Mouse (Mus musculus) heart, embryonic 14.5 days (tissue): ENCODE data around the gene Syt2. TPM values are rescaled to one million over a fixed set of nuclear protein-coding genes. Genes with fewer than 3 reads are reported as not detected.

Experiments
- ATAC-seq: fragments of 200-750 bp; cut with Nextera tagmentation; 2 replicates; pipeline ENCODE4 v1.8.0; 2017; ENCODE audit warnings: low read depth, moderate TSS enrichment; ENCODE audit not compliant: insufficient number of reproducible peaks, insufficient read depth, low FRiP score
- H3K27ac ChIP-seq, 2 experiments: fragments of 200-500 bp in 1 of 2; fragments of 300-500 bp in 1 of 2; sonication (generic) in 1 of 2; replicated peaks in 1 of 2; 2 replicates each; pipeline ENCODE4 v1.5.1; 2012 to 2014; ENCODE audit warnings: low read depth in 2 of 2, low read length in 2 of 2, control low read depth in 1 of 2, mild to moderate bottlenecking in 1 of 2, mixed read lengths in 1 of 2; ENCODE audit not compliant: control insufficient read depth in 1 of 2, insufficient read depth in 1 of 2
- H3K27me3 ChIP-seq: fragments of 300-500 bp; sonication (generic); 2 replicates; pipeline ENCODE4 v1.6.1; 2014; ENCODE audit warnings: mild to moderate bottlenecking, low read length, control low read depth; ENCODE audit not compliant: control insufficient read depth, insufficient read depth
- H3K36me3 ChIP-seq: fragments of 300-500 bp; sonication (generic); 2 replicates; pipeline ENCODE4 v1.6.1; 2014; ENCODE audit warnings: mild to moderate bottlenecking, control low read depth, low read length, mixed read lengths; ENCODE audit not compliant: control insufficient read depth, insufficient read depth
- H3K4me1 ChIP-seq, 2 experiments: fragments of 200-500 bp in 1 of 2; fragments of 300-500 bp in 1 of 2; sonication (generic) in 1 of 2; 2 replicates each; pipeline ENCODE4 v1.6.1; 2012 to 2014; ENCODE audit warnings: low read length in 2 of 2, control low read depth in 1 of 2, mixed read lengths in 1 of 2; ENCODE audit not compliant: control insufficient read depth in 2 of 2, insufficient read depth in 2 of 2
- H3K4me2 ChIP-seq: fragments of 300-500 bp; sonication (generic); 2 replicates; pipeline ENCODE4 v1.6.1; 2014; ENCODE audit warnings: mild to moderate bottlenecking, low read length
- H3K4me3 ChIP-seq, 2 experiments: fragments of 200-500 bp in 1 of 2; fragments of 300-500 bp in 1 of 2; sonication (generic) in 1 of 2; 2 replicates each; pipeline ENCODE4 v1.5.1; 2012 to 2014; ENCODE audit warnings: low read length in 2 of 2, mild to moderate bottlenecking in 2 of 2, control low read depth in 1 of 2, low read depth in 1 of 2, moderate library complexity in 1 of 2; ENCODE audit not compliant: control insufficient read depth in 1 of 2, insufficient read depth in 1 of 2
- H3K9ac ChIP-seq: fragments of 300-500 bp; sonication (generic); 2 replicates; pipeline ENCODE4 v1.6.1; 2014; ENCODE audit warnings: mild to moderate bottlenecking, low read length
- H3K9me3 ChIP-seq: fragments of 300-500 bp; sonication (generic); 2 replicates; pipeline ENCODE4 v1.6.1; 2016; ENCODE audit warnings: low read length, control low read depth; ENCODE audit not compliant: control insufficient read depth
- WGBS: fragments of 180-500 bp; shearing (Covaris S2); extraction: QIAGEN DNeasy Blood & Tissue Kit; methylation state at CpG from one replicate; pipeline ENCODE4 v1.1.7; 2014; 5-methylcytosine and 5-hydroxymethylcytosine counted together
- polyA plus RNA-seq: library from polyadenylated mRNA; unstranded; fragments of >200 nt; fragmentation: Nextera tagmentation; extraction: Ambion mirVana; gene quantifications from 2 replicates; pipeline ENCODE4 v1.2.1, GENCODE M21; 2014

The Syt2 gene
- polyA plus RNA-seq, 1 experiment from 2014 or later, result 0.08 TPM

DNA sequence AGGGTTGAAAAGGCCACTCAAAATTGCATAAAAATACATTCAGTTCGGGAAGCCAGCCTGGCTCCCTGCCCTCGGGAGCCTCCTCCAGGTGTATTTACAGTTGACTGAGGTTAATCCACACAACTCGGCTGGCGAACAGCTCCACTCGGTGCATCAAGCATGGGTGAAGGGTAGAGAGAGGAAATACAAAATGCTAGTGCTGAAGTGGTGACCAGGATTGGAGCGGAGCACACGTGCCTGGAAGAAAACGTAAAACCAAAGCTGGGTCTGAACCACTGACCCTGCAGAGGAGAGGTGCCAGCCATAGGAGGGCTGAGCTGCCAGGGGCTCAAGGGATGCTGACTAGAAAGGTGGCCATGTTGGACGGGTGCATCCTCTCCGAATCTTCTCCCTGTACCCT lies 108.3 kb downstream of the Syt2 start:
- ATAC-seq, result no peak
- 75% methylated on average over 10 of the region's 10 CpGs for WGBS
- Histone ChIP-seq H3K9me3 (no peaks in the 10 kb centered on the region), H3K4me1 (peaks cover 25 to 45% of the 10 kb centered on the region in 2 experiments), H3K9ac (no peak overlapping the region), H3K4me3 (no peak overlapping the region), H3K4me2 (no peak overlapping the region), H3K27me3 (no peaks in the 10 kb centered on the region), H3K36me3 (peaks cover 35% of the 10 kb centered on the region), H3K27ac (no peak overlapping the region)

DNA sequence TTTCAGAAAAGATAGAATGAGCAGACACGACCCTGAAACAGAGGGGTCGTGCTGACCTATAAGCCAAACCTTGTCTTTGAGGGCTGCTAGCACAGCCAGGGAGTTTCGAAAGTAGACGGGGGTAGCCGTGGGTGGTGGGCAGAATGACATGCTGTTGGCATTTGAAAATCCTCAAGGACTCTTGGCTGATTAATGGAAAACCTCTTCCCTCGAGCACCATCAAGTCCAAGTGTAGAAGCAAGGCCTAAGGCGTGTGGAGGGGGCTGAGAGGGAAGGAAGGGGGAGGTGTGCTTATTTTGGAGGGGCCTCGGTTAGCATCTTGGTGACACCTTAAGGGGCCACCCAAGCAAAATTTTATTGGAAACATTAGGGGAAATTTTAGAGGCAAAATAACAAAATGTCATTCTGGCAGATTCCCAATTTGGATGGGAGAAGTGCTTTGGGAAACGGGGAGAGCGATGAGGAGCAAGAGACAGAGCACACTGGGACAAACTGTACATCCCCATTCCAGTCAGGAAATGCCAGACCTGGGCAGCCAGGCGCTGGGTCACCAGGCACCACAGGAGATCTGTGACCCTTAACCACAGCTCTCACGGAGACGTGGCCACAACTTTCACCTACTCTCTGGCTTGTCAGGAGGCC lies 109.2 kb downstream of the Syt2 start:
- H3K9ac ChIP-seq, result no peak overlapping the region

DNA sequence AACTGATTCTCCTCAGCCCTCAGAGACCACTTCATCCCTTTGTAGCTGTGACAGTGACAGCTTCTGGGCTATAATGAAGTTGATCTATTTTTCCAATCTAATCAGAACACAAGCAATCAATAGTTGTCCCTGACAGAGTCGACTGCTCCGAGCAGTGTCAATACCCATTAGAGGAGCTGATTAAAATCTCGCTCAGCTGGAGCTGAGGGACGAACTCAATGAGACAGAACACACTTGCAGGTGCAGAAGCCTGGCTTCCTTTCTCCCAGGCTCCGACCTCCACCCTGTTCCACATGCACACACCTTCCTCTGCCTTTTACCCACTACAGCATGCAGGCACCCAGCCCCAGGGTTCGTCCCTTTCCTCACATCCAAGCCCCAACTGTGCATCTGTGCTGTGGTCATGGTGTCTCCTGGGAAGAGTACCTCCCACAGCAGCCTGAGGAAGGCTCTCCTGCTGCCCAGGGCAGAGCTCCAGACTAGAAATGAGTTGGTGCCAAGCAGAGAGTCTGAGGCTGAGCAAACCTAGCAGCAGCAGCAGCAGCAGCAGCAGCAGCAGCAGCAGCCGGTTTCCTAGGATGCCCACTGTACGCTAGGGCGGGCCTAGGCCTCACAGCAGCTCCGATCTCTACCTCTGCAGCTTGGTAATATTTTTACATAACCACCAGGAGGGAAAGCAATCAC lies 109.9 kb downstream of the Syt2 start:
- 0 out of 2 replicates have a peak overlapping the region, but pooled peaks have one; percentile 8 for H3K9ac ChIP-seq
- 73% methylated on average over 10 of the region's 10 CpGs for WGBS
- H3K27me3 ChIP-seq, result no peaks in the 10 kb centered on the region
- no peaks in the 10 kb centered on the region for H3K9me3 ChIP-seq
- no peak overlapping the region for H3K4me3 ChIP-seq
- ATAC-seq, result no peak
- H3K4me1 ChIP-seq, result peaks cover 18 to 38% of the 10 kb centered on the region in 2 experiments
- H3K4me2 ChIP-seq, result no peak overlapping the region
- no peak overlapping the region for H3K27ac ChIP-seq
- peaks cover 50% of the 10 kb centered on the region for H3K36me3 ChIP-seq

More for the DNA sequence above, 109.2 kb downstream of the Syt2 start:
- no peak overlapping the region for H3K27ac ChIP-seq
- H3K4me2 ChIP-seq, result no peak overlapping the region
- ATAC-seq, result no peak
- H3K4me1 ChIP-seq, result peaks cover 18 to 38% of the 10 kb centered on the region in 2 experiments
- peaks cover 43% of the 10 kb centered on the region for H3K36me3 ChIP-seq
- H3K27me3 ChIP-seq, result no peaks in the 10 kb centered on the region
- no peaks in the 10 kb centered on the region for H3K9me3 ChIP-seq
- no peak overlapping the region for H3K4me3 ChIP-seq
- 60% methylated on average over 13 of the region's 13 CpGs for WGBS

DNA sequence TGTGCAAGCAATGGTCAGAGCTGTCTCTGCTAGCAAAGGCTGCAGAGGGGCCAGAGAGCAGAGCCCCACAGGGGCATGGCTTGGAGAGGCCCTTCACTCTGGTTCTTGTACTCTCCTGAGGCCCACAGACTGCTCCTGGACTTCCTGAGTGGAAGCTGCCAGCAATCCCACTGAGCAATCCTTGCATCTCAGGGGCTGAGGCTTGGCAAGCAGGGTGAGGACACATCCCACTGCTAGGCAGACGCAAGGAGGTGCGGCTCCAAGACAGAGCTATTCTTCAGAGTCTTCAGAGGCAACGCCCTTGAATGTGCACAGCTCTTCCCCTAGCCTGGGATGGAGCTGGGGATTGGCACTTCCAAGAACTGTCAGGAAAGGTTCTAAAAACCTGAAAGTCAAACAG lies 110.8 kb downstream of the Syt2 start:
- H3K9ac ChIP-seq, result 0 out of 2 replicates have a peak overlapping the region, but pooled peaks have one; percentile 8
- peaks cover 18 to 37% of the 10 kb centered on the region in 2 experiments for H3K4me1 ChIP-seq
- H3K36me3 ChIP-seq, result peaks cover 55% of the 10 kb centered on the region
- no peak overlapping the region for H3K4me3 ChIP-seq
- WGBS, result 75% methylated on average over 3 of the region's 3 CpGs
- H3K4me2 ChIP-seq, result no peak overlapping the region
- H3K9me3 ChIP-seq, result no peaks in the 10 kb centered on the region
- no peaks in the 10 kb centered on the region for H3K27me3 ChIP-seq
- H3K27ac ChIP-seq, result no peak overlapping the region
- ATAC-seq, result no peak

DNA sequence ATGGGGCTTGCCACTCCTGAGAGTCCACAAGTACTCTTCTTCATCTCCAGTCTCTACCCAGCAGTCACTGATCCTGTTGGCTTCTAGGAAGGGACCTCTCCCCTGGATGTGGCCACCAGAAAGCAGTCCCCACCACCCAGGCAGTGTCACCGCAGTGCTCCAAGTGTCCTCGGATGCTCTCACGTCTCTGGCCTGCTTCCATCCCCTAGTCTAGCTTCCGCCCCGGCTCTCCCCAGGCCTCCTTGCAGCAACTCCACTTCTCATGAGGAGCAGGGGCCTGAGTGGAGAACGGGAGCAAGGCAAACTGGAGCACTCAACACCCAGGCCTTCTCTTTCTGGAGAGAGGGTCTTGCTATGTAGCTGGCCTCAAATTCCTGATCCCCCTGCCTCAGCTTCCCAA lies 112.7 kb downstream of the Syt2 start:
- H3K4me3 ChIP-seq, result no peak overlapping the region
- H3K4me2 ChIP-seq, result no peak overlapping the region
- no peak for ATAC-seq
- H3K9me3 ChIP-seq, result no peaks in the 10 kb centered on the region
- H3K27ac ChIP-seq, result no peak overlapping the region
- WGBS, result 83% methylated on average over 6 of the region's 6 CpGs
- peaks cover 70% of the 10 kb centered on the region for H3K36me3 ChIP-seq
- H3K9ac ChIP-seq, result no peak overlapping the region
- peaks cover 3 to 18% of the 10 kb centered on the region in 2 experiments for H3K4me1 ChIP-seq
- no peaks in the 10 kb centered on the region for H3K27me3 ChIP-seq

DNA sequence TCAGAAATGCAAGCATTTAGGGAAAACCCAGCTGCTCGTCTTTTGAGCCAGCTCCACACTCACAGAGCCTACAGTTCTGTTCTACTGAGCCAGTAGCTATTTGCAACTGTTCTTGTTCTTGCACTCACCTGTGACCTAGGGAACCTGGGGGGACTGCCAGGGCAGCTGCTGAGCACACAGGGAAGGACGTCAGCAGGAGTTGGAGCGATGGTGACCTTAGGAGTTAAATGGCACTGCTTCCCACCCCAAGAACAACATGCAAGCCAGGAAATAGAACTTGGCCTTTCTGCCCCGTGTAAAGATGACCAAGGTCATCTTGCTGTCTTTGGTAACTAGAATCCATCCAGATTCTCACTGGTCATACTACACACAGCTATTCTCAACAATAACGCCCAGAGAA lies 114.2 kb downstream of the Syt2 start:
- peaks cover 0 to 15% of the 10 kb centered on the region in 2 experiments; a peak in 2 of 4 replicates for H3K4me1 ChIP-seq
- H3K4me2 ChIP-seq, result no peak overlapping the region
- ATAC-seq, result no peak
- H3K27ac ChIP-seq, result no peak overlapping the region
- H3K27me3 ChIP-seq, result no peaks in the 10 kb centered on the region
- peaks cover 75% of the 10 kb centered on the region for H3K36me3 ChIP-seq
- no peak overlapping the region for H3K9ac ChIP-seq
- H3K9me3 ChIP-seq, result no peaks in the 10 kb centered on the region
- 76% methylated on average over 5 of the region's 5 CpGs for WGBS
- no peak overlapping the region for H3K4me3 ChIP-seq

DNA sequence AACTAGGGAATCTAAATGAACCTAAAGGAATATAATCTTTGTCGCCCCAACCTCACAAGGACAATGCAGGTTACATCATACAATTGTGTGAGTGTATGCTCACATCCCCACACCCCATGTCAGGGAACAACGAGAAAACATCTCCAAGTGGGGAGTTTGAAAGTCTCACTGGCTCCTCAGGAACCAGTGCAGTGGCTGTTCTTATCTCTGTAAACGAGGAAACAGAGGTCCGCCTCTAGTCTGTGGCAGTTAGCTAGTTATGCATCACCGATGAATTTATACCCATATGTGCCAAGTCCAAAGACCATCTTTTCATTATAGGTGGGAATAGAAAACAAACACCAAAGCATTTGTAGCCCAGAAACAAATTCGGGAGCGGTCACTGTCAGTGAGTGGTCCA lies 115.1 kb downstream of the Syt2 start:
- H3K27ac ChIP-seq, result no peak overlapping the region
- H3K9me3 ChIP-seq, result no peaks in the 10 kb centered on the region
- H3K36me3 ChIP-seq, result peaks cover 84% of the 10 kb centered on the region
- H3K27me3 ChIP-seq, result no peaks in the 10 kb centered on the region
- no peak overlapping the region for H3K4me2 ChIP-seq
- ATAC-seq, result no peak
- H3K4me3 ChIP-seq, result no peak overlapping the region
- peaks cover 0 to 11% of the 10 kb centered on the region in 2 experiments; a peak in 1 of 4 replicates for H3K4me1 ChIP-seq
- WGBS, result 77% methylated on average over 7 of the region's 7 CpGs
- H3K9ac ChIP-seq, result no peak overlapping the region
